Mouse (Mus musculus) midbrain, embryonic 13.5 days (tissue): Measurements from ENCODE around the gene Flrt1. TPM values are rescaled to one million over a fixed set of nuclear protein-coding genes. Genes with fewer than 3 reads are reported as not detected.
A peak's percentile ranks its signal among the peaks of the same experiment; 100 is the strongest.
"Not testable (repeated sequence)": the region's sequence is repeated elsewhere in the genome, so short reads cannot be mapped to it uniquely, and the experiment has no call there.

Experiments
- ATAC-seq: fragments of 200-750 bp; cut with Nextera tagmentation; 2 replicates; pipeline ENCODE4 v1.8.0; 2017; ENCODE audit warnings: mild to moderate bottlenecking, moderate TSS enrichment, moderate library complexity
- H3K27ac ChIP-seq: fragments of 300-500 bp; sonication (generic); 2 replicates; pipeline ENCODE4 v1.5.1; 2015; ENCODE audit warnings: inconsistent platforms, mild to moderate bottlenecking, moderate library complexity
- H3K27me3 ChIP-seq: fragments of 300-500 bp; sonication (generic); 2 replicates; pipeline ENCODE4 v1.6.1; 2015; ENCODE audit warnings: mild to moderate bottlenecking, inconsistent platforms
- H3K36me3 ChIP-seq: fragments of 300-500 bp; sonication (generic); 2 replicates; pipeline ENCODE4 v1.6.1; 2015; ENCODE audit warnings: mild to moderate bottlenecking, inconsistent platforms
- H3K4me1 ChIP-seq: fragments of 300-500 bp; sonication (generic); replicated peaks from 2 replicates; pipeline ENCODE4 v1.6.1; 2015; ENCODE audit warnings: inconsistent platforms
- H3K4me2 ChIP-seq: fragments of 300-500 bp; sonication (generic); replicated peaks from 2 replicates; pipeline ENCODE4 v1.6.1; 2015; ENCODE audit warnings: moderate library complexity, mild to moderate bottlenecking, inconsistent platforms
- H3K4me3 ChIP-seq: fragments of 300-500 bp; sonication (generic); replicated peaks from 2 replicates; pipeline ENCODE4 v1.5.1; 2015; ENCODE audit warnings: mild to moderate bottlenecking, inconsistent platforms
- H3K9ac ChIP-seq: fragments of 300-500 bp; sonication (generic); replicated peaks from 2 replicates; pipeline ENCODE4 v1.6.1; 2015; ENCODE audit warnings: mild to moderate bottlenecking, inconsistent platforms
- H3K9me3 ChIP-seq: fragments of 300-500 bp; sonication (generic); 2 replicates; pipeline ENCODE4 v1.6.1; 2016; ENCODE audit warnings: mild to moderate bottlenecking, inconsistent platforms
- WGBS: fragments of 180-500 bp; shearing (Covaris S2); methylation state at CpG from one replicate; pipeline ENCODE4 v1.1.7; 2015; 5-methylcytosine and 5-hydroxymethylcytosine counted together
- polyA plus RNA-seq: library from polyadenylated mRNA; unstranded; fragments of >200 nt; fragmentation: Nextera tagmentation; extraction: Ambion mirVana; gene quantifications from 2 replicates; pipeline ENCODE4 v1.2.1, GENCODE M21; 2015

The Flrt1 gene
- polyA plus RNA-seq, 1 experiment from 2014 or later: 9.2 TPM

DNA sequence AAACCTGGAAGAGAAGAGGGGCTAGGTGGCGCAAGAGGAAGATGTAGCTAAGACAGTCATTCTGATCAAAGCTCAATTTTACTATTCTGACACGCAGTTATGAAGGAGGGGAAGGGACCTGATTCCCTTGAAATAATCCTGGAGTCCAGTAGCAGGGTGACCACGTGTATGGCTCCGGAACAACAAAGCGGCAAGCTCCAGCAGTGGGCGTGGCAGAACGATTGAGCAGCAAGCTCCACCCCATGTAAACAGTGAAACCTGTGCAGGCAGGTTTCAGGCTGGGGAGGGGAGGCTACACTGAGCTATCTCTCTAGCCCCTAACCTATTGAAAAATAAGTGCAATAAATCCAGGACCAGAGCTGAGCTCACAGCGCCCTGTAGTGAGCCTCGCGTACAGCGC lies 30.2 kb downstream of the Flrt1 start:
- peaks cover 67% of the 10 kb centered on the region for H3K27me3 ChIP-seq
- H3K4me2 ChIP-seq, H3K4me3 ChIP-seq, H3K9me3 ChIP-seq, H3K27ac ChIP-seq, H3K36me3 ChIP-seq, H3K9ac ChIP-seq, ATAC-seq: not testable (repeated sequence)
- WGBS: 86% methylated on average over 11 of the region's 11 CpGs
- peaks cover 69% of the 10 kb centered on the region for H3K4me1 ChIP-seq

DNA sequence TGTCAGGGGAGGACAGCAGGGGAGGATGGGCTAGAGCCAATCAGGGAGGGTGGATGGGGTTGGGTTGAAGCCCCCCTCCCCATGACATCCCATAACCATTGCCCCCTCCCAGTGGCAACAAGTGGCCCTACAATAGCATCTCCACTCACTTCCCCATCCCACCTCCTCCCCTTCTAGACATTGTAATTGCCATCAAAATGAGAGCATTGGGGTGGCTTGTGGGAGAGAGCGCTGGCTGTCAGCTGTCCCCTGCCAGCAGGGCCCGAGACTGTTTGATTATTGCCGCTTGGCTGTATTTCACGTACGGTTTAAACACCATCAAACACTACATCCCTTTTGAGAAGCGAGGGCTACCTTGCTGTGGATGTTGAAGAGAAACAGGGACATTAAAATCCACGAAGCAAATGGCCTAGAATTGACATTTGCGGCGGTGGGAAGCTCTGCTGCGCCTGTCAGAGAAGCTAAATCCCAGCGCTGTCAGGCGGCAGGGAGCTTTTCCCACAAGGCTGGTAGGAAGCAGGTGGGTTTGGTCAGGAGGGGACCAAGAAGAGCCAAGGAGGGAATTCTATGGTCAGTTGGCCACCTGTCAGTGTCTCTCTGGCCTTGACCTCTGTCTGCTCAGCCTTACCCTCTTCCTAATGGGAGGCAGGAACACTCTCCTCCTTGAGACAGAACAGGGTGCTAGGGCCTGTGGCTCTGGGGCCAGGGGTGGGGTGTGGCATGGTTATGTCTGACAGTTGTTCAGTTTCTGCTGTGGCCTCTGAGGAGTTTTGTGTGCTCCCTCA lies 31.3 kb downstream of the Flrt1 start:
- Histone ChIP-seq H3K9ac (no peak overlapping the region), H3K27me3 (peaks cover 57% of the 10 kb centered on the region), H3K9me3 (no peaks in the 10 kb centered on the region), H3K4me2 (no peak overlapping the region), H3K27ac (peak overlapping the region; percentile 37; the same call in 1 of the 2 replicates), H3K4me3 (no peak overlapping the region), H3K36me3 (no peaks in the 10 kb centered on the region), H3K4me1 (peaks cover 71% of the 10 kb centered on the region)
- no peak for ATAC-seq
- WGBS: 23% methylated on average over 12 of the region's 12 CpGs

DNA sequence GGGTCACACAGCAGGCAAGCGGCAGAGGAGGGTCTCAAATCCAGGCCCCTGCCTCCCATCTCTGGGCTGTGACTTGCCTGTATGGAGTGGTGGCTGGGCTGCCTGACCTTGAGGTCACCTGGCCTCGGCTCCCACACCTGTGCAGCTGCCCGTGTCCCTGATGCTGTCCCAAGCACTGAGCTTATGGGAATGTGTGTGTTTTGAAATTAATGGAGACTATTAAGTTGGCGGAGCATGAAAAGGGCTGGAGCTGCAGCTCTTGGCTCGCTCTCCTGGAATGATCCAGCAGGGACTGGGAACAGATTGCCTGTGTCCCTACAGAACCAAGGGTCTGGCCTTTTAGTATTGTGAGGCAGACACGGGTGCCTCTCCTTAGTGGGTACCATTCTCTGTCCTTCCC lies 33.3 kb downstream of the Flrt1 start:
- Histone ChIP-seq H3K27me3 (peaks cover 50% of the 10 kb centered on the region), H3K36me3 (no peaks in the 10 kb centered on the region), H3K4me1 (peaks cover 77% of the 10 kb centered on the region), H3K4me2 (no peak overlapping the region), H3K9ac (no peak overlapping the region), H3K9me3 (no peaks in the 10 kb centered on the region), H3K4me3 (no peak overlapping the region), H3K27ac (no peak overlapping the region)
- ATAC-seq: no peak
- WGBS: 57% methylated on average over 6 of the region's 6 CpGs

- WGBS: 7% methylated on average over 4 of the region's 4 CpGs
- H3K4me2 ChIP-seq: peak overlapping the region; percentile 36
- no peak for ATAC-seq
- H3K9ac ChIP-seq: no peak overlapping the region
- no peak overlapping the region for H3K4me3 ChIP-seq
- H3K9me3 ChIP-seq: no peaks in the 10 kb centered on the region
- H3K27ac ChIP-seq: peak overlapping the region; percentile 84
- peaks cover 43% of the 10 kb centered on the region for H3K27me3 ChIP-seq
- H3K4me1 ChIP-seq: peaks cover 89% of the 10 kb centered on the region
- H3K36me3 ChIP-seq: no peaks in the 10 kb centered on the region
These were observed 34.8 kb downstream of the Flrt1 start for GRCm38 (mm10) chr19:7070775-7071174.

DNA sequence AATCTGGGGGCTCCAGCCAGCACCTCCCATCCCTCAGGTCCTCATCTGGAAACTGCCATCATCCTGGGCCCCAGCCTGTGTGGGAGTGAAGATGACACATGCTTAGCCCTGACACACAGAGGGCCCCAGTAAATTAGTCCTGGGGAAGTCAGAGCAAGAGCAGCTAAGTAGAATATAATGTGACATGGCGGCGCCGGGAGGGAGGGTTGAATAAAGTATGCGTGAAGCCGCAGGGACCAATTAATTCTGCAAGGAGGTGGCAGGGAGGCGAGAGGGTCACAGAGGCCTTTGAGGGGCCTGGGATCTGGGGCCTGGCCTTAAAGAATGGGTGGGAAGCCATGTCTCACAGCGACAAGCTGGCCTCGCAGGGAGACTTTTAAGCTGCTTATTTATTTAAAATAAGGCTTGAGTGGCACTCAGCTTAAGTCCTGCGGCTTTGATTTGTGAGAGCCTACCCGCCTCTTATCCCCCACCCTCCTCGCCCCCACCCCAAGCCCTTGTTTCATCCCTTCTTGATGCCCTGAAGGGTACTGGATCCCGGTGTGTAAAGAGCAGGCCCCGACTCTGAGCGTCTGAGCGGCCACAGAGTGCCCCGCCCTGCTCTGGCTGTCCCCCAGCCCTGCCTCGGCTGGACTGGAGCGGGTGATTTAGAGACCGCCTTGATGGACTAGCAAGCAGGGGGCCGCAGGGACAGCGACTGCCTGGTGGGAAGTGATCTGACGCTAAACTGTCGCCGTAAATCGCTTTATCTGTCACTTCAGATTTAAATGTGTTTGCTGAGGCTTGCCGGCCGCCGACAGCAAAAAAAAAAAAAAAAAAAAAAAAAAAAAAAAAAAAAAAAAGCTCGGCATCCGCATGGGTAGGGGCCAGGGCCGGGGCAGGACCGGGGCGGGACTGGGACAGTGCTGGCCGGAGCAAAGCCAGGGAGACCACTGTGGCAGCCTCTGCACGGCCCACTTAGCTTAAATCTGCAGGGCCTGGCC lies 35.5 kb downstream of the Flrt1 start:
- H3K9me3 ChIP-seq: no peaks in the 10 kb centered on the region
- H3K4me1 ChIP-seq: peaks cover 92% of the 10 kb centered on the region
- peak overlapping the region; percentile 84 for H3K27ac ChIP-seq
- peak overlapping the region; percentile 48; the same call in 1 of the 2 replicates for H3K9ac ChIP-seq
- H3K4me2 ChIP-seq: peak overlapping the region; percentile 36
- H3K4me3 ChIP-seq: no peak overlapping the region
- WGBS: 2% methylated on average over 33 of the region's 35 CpGs
- peaks cover 41% of the 10 kb centered on the region for H3K27me3 ChIP-seq
- ATAC-seq: peak; percentile 68
- no peaks in the 10 kb centered on the region for H3K36me3 ChIP-seq

GRCm38 (mm10) chr19:7068661-7069531 lies 36.6 kb downstream of the Flrt1 start:
- H3K9me3 ChIP-seq: no peaks in the 10 kb centered on the region
- WGBS: 27% methylated on average over 11 of the region's 11 CpGs
- peak overlapping the region; percentile 84 for H3K27ac ChIP-seq
- ATAC-seq: no peak; the same call in 1 of the 2 replicates
- H3K27me3 ChIP-seq: peaks cover 33% of the 10 kb centered on the region
- peaks cover 88% of the 10 kb centered on the region for H3K4me1 ChIP-seq
- peak overlapping the region; percentile 36 for H3K4me2 ChIP-seq
- no peaks in the 10 kb centered on the region for H3K36me3 ChIP-seq
- H3K9ac ChIP-seq: peak overlapping the region; percentile 21; the same call in 1 of the 2 replicates
- no peak overlapping the region for H3K4me3 ChIP-seq

DNA sequence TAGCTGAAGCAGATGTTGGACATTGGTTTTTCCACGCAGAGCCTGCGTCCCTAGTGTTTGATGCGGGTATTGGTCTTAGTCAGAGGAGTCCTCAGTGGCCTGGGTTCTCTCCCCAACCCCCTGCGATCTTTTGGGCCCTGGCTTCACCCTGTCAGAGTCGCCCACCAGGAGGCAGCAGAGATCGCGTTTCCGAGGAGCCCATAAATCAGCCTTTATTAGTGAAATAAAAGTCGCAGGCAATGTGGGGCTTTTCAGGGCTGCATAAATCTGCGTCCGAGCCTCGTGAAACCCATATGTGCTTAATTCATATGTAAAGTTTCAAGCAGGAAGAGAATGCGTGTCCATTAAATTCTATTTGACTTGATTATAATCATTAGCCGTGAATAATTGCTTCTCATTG lies 37.4 kb downstream of the Flrt1 start:
- WGBS: 2% methylated on average over 14 of the region's 14 CpGs
- Histone ChIP-seq H3K27ac (peak overlapping the region; percentile 84; the same call in 1 of the 2 replicates), H3K9me3 (no peaks in the 10 kb centered on the region), H3K4me3 (no peak overlapping the region), H3K4me1 (peaks cover 81% of the 10 kb centered on the region), H3K9ac (peak overlapping the region; percentile 21; the same call in 1 of the 2 replicates), H3K27me3 (peaks cover 33% of the 10 kb centered on the region), H3K4me2 (peak overlapping the region; percentile 30; the same call in 1 of the 2 replicates), H3K36me3 (no peaks in the 10 kb centered on the region)
- ATAC-seq: peak; percentile 57

DNA sequence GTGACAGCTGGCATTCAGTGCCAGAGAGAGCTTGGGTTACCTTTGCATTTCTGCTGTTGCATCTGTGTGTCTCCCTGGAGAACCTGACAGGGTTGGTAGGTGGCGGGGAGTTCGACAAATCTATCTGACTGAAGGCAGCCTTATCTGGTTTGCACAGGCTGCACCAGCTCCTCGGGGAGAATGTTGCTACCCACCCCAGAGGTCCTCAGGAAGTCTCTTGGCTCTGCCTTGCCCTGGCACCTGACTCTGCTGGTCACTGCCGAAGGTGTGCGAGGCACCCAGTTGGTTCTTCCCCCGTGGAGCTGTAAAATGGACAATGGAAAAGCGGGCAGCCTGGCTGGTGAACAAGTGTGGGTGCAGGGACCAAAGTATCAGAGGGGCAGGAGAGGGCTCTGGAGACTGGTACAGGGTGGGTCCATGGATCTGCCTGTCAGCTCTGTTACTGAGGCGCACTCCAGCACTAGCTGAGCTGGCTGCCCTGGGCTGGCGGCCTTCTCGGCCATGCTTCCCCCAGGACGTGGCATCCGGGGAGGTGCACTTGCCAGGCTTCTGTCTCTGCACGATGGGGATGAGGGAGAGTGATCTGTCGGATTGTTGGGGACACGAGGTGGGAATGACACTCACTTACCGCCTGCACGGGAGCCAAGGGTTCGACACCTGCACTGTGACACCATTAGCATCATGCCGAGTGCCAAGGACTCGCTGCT lies 38.0 kb downstream of the Flrt1 start:
- Histone ChIP-seq H3K27me3 (peaks cover 27% of the 10 kb centered on the region), H3K9ac (no peak overlapping the region; the same call in 1 of the 2 replicates), H3K9me3 (no peaks in the 10 kb centered on the region), H3K4me2 (0 out of 2 replicates have a peak overlapping the region, but pooled peaks have one; percentile 14), H3K27ac (0 out of 2 replicates have a peak overlapping the region, but pooled peaks have one; percentile 44), H3K4me1 (peaks cover 74% of the 10 kb centered on the region), H3K36me3 (no peaks in the 10 kb centered on the region), H3K4me3 (no peak overlapping the region)
- ATAC-seq: no peak
- 55% methylated on average over 20 of the region's 20 CpGs for WGBS

DNA sequence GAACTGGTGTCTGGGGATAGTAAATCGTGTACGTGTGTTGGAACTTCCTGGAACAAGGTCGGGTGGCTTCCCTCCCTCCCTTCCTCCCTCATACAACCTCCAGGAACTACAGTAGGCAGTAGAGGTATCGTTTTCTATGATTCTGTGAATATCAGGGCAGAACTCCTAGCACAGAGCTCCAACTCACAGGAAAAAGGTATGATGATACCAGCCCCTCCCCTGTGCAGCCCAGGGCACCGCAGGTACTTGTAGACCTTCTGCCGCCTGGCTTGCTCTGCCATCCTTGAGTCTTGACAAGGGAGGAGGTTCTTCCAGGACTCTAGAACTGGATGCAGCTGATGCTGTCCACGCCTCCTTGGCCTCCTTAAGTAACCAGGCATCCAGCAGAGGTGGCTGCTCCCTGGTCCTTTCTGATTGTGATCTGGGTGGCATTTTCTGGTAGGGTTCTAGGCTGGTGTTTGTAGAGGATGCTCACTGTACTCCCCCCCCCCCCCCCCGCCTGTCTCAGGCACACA lies 38.6 kb downstream of the Flrt1 start:
- peak overlapping the region; percentile 27; the same call in 1 of the 2 replicates for H3K27ac ChIP-seq
- 54% methylated on average over 7 of the region's 8 CpGs for WGBS
- no peak for ATAC-seq
- peaks cover 68% of the 10 kb centered on the region for H3K4me1 ChIP-seq
- no peak overlapping the region for H3K4me3 ChIP-seq
- H3K27me3 ChIP-seq: peaks cover 20% of the 10 kb centered on the region
- H3K9me3 ChIP-seq: no peaks in the 10 kb centered on the region
- no peaks in the 10 kb centered on the region for H3K36me3 ChIP-seq
- peak overlapping the region; percentile 42 for H3K9ac ChIP-seq
- 0 out of 2 replicates have a peak overlapping the region, but pooled peaks have one; percentile 8 for H3K4me2 ChIP-seq

DNA sequence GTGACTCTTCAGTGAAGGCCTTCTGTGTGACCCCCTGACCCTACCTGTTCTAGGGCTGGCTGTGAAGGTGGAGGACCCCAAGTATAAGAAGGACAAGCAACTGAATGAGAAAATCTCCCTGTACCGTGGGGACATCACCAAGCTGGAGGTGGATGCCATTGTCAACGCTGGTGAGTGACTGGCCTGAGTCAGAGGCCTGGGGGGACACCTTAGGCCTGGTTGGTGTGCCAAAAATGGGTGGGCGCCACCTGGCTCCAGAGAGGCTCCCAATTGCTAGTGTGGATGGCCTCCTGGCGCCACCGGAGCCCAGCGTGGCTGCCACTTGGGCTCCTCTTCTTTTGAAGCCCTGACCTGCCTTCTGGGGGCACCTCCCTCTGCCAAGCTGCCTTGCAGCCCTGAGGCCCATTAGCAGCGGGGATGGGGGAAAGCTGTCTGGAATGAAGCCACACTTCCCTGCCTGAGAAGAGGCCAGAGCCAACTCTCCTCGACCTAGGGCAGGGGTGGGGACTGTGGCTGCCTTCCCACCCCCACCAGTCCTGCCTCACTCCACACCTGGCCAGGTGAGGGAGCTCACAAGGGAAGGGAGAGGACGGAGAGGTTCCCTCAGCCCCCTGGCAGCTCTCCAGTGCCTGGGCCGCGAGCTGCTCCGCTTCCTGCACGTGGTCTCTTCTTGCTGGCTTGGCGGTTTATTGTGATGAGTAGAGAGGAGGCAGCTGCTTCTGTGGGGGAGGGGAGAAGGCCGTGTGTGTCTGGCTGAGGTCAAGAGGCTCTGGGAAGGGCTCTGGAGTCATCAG lies 39.3 kb downstream of the Flrt1 start:
- ATAC-seq: no peak
- no peaks in the 10 kb centered on the region for H3K9me3 ChIP-seq
- H3K4me1 ChIP-seq: peaks cover 62% of the 10 kb centered on the region
- peaks cover 17% of the 10 kb centered on the region for H3K27me3 ChIP-seq
- H3K36me3 ChIP-seq: no peaks in the 10 kb centered on the region
- H3K4me3 ChIP-seq: no peak overlapping the region
- WGBS: 33% methylated on average over 15 of the region's 15 CpGs
- H3K4me2 ChIP-seq: 0 out of 2 replicates have a peak overlapping the region, but pooled peaks have one; percentile 8
- peak overlapping the region; percentile 42 for H3K9ac ChIP-seq
- H3K27ac ChIP-seq: peak overlapping the region; percentile 27; the same call in 1 of the 2 replicates
